Mouse (Mus musculus) intestine, embryonic 16.5 days (tissue): ENCODE measurements around the gene Rgs3. TPM values are rescaled to one million over a fixed set of nuclear protein-coding genes. Genes with fewer than 3 reads are reported as not detected.

Experiments used
- ATAC-seq: fragments of 200-750 bp; cut with Nextera tagmentation; 2 replicates; pipeline ENCODE4 v1.8.0; 2017; ENCODE audit warnings: moderate TSS enrichment, moderate library complexity
- H3K27ac ChIP-seq: fragments of 300-500 bp; sonication (generic); 2 replicates; pipeline ENCODE4 v1.5.1; 2014; ENCODE audit warnings: mild to moderate bottlenecking, low read length
- H3K27me3 ChIP-seq: fragments of 300-500 bp; sonication (generic); replicated peaks from 2 replicates; pipeline ENCODE4 v1.6.1; 2014; ENCODE audit warnings: low read length, control low read depth, mixed read lengths; ENCODE audit not compliant: control insufficient read depth, insufficient read depth
- H3K36me3 ChIP-seq: fragments of 300-500 bp; sonication (generic); 2 replicates; pipeline ENCODE4 v1.6.1; 2014; ENCODE audit warnings: low read length, control low read depth; ENCODE audit not compliant: control insufficient read depth, insufficient read depth
- H3K4me1 ChIP-seq: fragments of 300-500 bp; sonication (generic); 2 replicates; pipeline ENCODE4 v1.6.1; 2014; ENCODE audit warnings: low read length, control low read depth, mixed read lengths; ENCODE audit not compliant: control insufficient read depth, insufficient read depth
- H3K4me2 ChIP-seq: fragments of 300-500 bp; sonication (generic); 2 replicates; pipeline ENCODE4 v1.6.1; 2014; ENCODE audit warnings: low read depth, low read length, control low read depth
- H3K4me3 ChIP-seq: fragments of 300-500 bp; sonication (generic); 2 replicates; pipeline ENCODE4 v1.5.1; 2014; ENCODE audit warnings: mild to moderate bottlenecking, low read length
- H3K9ac ChIP-seq: fragments of 300-500 bp; sonication (generic); 2 replicates; pipeline ENCODE4 v1.6.1; 2014; ENCODE audit warnings: low read depth, low read length
- H3K9me3 ChIP-seq: fragments of 300-500 bp; sonication (generic); 2 replicates; pipeline ENCODE4 v1.6.1; 2016; ENCODE audit warnings: low read length, control low read depth; ENCODE audit not compliant: control insufficient read depth
- WGBS: fragments of 180-500 bp; shearing (Covaris S2); extraction: QIAGEN DNeasy Blood & Tissue Kit; methylation state at CpG from one replicate; pipeline ENCODE4 v1.1.7; 2014; 5-methylcytosine and 5-hydroxymethylcytosine counted together
- polyA plus RNA-seq: library from polyadenylated mRNA; unstranded; fragments of >200 nt; fragmentation: Nextera tagmentation; extraction: Ambion mirVana; gene quantifications from 2 replicates; pipeline ENCODE4 v1.2.1, GENCODE M21; 2015

Rgs3 gene
- polyA plus RNA-seq, 1 experiment from 2014 or later: 47.6 TPM

- Histone ChIP-seq H3K27me3 (no peaks in the 10 kb centered on the region), H3K36me3 (no peaks in the 10 kb centered on the region), H3K4me3 (no peak overlapping the region), H3K9ac (no peak overlapping the region), H3K4me1 (peaks cover 7% of the 10 kb centered on the region), H3K4me2 (no peak overlapping the region), H3K27ac (no peak overlapping the region), H3K9me3 (no peaks in the 10 kb centered on the region)
- ATAC-seq: no peak
- 75% methylated on average over 6 of the region's 6 CpGs for WGBS
These were observed 25.9 kb upstream of the Rgs3 start for GRCm38 (mm10) chr4:62533729-62534128.

GRCm38 (mm10) chr4:62541802-62542201 is 17.8 kb upstream of the Rgs3 start:
- Histone ChIP-seq H3K4me2 (no peak overlapping the region), H3K9ac (no peak overlapping the region), H3K9me3 (no peaks in the 10 kb centered on the region), H3K36me3 (no peaks in the 10 kb centered on the region), H3K4me3 (no peak overlapping the region), H3K27me3 (no peaks in the 10 kb centered on the region), H3K27ac (no peak overlapping the region), H3K4me1 (no peaks in the 10 kb centered on the region)
- ATAC-seq: no peak
- 65% methylated on average over 3 of the region's 3 CpGs for WGBS

GRCm38 (mm10) chr4:62543782-62544181 is 15.9 kb upstream of the Rgs3 start:
- Histone ChIP-seq H3K36me3 (no peaks in the 10 kb centered on the region), H3K27ac (no peak overlapping the region), H3K27me3 (no peaks in the 10 kb centered on the region), H3K4me3 (no peak overlapping the region), H3K9ac (no peak overlapping the region), H3K4me2 (no peak overlapping the region), H3K9me3 (no peaks in the 10 kb centered on the region), H3K4me1 (no peaks in the 10 kb centered on the region)
- WGBS: 79% methylated on average over 6 of the region's 6 CpGs
- no peak for ATAC-seq

- no peaks in the 10 kb centered on the region for H3K4me1 ChIP-seq
- ATAC-seq: no peak
- no peaks in the 10 kb centered on the region for H3K36me3 ChIP-seq
- no peak overlapping the region for H3K4me2 ChIP-seq
- no peaks in the 10 kb centered on the region for H3K9me3 ChIP-seq
- no peaks in the 10 kb centered on the region for H3K27me3 ChIP-seq
- H3K9ac ChIP-seq: no peak overlapping the region
- no peak overlapping the region for H3K27ac ChIP-seq
- H3K4me3 ChIP-seq: no peak overlapping the region
These were observed 14.8 kb upstream of the Rgs3 start for GRCm38 (mm10) chr4:62544801-62545200.

GRCm38 (mm10) chr4:62551966-62552365 is 7.7 kb upstream of the Rgs3 start:
- no peak overlapping the region for H3K4me2 ChIP-seq
- H3K27ac ChIP-seq: no peak overlapping the region
- no peaks in the 10 kb centered on the region for H3K27me3 ChIP-seq
- H3K9me3 ChIP-seq: no peaks in the 10 kb centered on the region
- no peak overlapping the region for H3K4me3 ChIP-seq
- H3K4me1 ChIP-seq: no peaks in the 10 kb centered on the region
- no peak for ATAC-seq
- 77% methylated on average over 7 of the region's 7 CpGs for WGBS
- H3K36me3 ChIP-seq: no peaks in the 10 kb centered on the region
- no peak overlapping the region for H3K9ac ChIP-seq

GRCm38 (mm10) chr4:62557436-62557835 is 2.2 kb upstream of the Rgs3 start:
- H3K9me3 ChIP-seq: no peaks in the 10 kb centered on the region
- H3K9ac ChIP-seq: no peak overlapping the region
- H3K36me3 ChIP-seq: no peaks in the 10 kb centered on the region
- H3K4me2 ChIP-seq: no peak overlapping the region
- no peak overlapping the region for H3K27ac ChIP-seq
- ATAC-seq: no peak
- WGBS: 64% methylated on average over 3 of the region's 3 CpGs
- peaks cover 4% of the 10 kb centered on the region; the same call in 1 of the 2 replicates for H3K27me3 ChIP-seq
- no peak overlapping the region for H3K4me3 ChIP-seq
- H3K4me1 ChIP-seq: no peaks in the 10 kb centered on the region

- H3K27me3 ChIP-seq: peaks cover 4% of the 10 kb centered on the region; the same call in 1 of the 2 replicates
- peak; percentile 51 for ATAC-seq
- H3K27ac ChIP-seq: no peak overlapping the region
- no peaks in the 10 kb centered on the region for H3K36me3 ChIP-seq
- H3K9ac ChIP-seq: no peak overlapping the region
- H3K4me2 ChIP-seq: no peak overlapping the region
- peaks cover under 1% of the 10 kb centered on the region; the same call in 1 of the 2 replicates for H3K4me1 ChIP-seq
- H3K9me3 ChIP-seq: no peaks in the 10 kb centered on the region
- no peak overlapping the region for H3K4me3 ChIP-seq
- 27% methylated on average over 4 of the region's 4 CpGs for WGBS
These were observed 1.4 kb downstream of the Rgs3 start for GRCm38 (mm10) chr4:62560963-62561629.

- H3K4me3 ChIP-seq: no peak overlapping the region
- ATAC-seq: no peak
- H3K9ac ChIP-seq: no peak overlapping the region
- H3K36me3 ChIP-seq: no peaks in the 10 kb centered on the region
- H3K4me1 ChIP-seq: peaks cover 6% of the 10 kb centered on the region
- no peak overlapping the region for H3K4me2 ChIP-seq
- peaks cover 4% of the 10 kb centered on the region; the same call in 1 of the 2 replicates for H3K27me3 ChIP-seq
- no peak overlapping the region for H3K27ac ChIP-seq
- no peaks in the 10 kb centered on the region for H3K9me3 ChIP-seq
- 58% methylated on average over 3 of the region's 3 CpGs for WGBS
These were observed 2.0 kb downstream of the Rgs3 start for GRCm38 (mm10) chr4:62561630-62562001.

GRCm38 (mm10) chr4:62562006-62562405 is 2.4 kb downstream of the Rgs3 start:
- Histone ChIP-seq H3K4me3 (no peak overlapping the region), H3K4me2 (no peak overlapping the region), H3K27me3 (peaks cover 4% of the 10 kb centered on the region; the same call in 1 of the 2 replicates), H3K27ac (no peak overlapping the region), H3K4me1 (peaks cover 6% of the 10 kb centered on the region), H3K9me3 (no peaks in the 10 kb centered on the region), H3K36me3 (no peaks in the 10 kb centered on the region), H3K9ac (no peak overlapping the region)
- 62% methylated on average over 4 of the region's 4 CpGs for WGBS
- no peak for ATAC-seq

- H3K4me1 ChIP-seq: peaks cover 6% of the 10 kb centered on the region
- no peak overlapping the region for H3K9ac ChIP-seq
- no peaks in the 10 kb centered on the region for H3K36me3 ChIP-seq
- WGBS: 41% methylated on average over 4 of the region's 4 CpGs
- no peak overlapping the region for H3K4me2 ChIP-seq
- no peaks in the 10 kb centered on the region for H3K27me3 ChIP-seq
- H3K4me3 ChIP-seq: no peak overlapping the region
- H3K27ac ChIP-seq: no peak overlapping the region
- peak; percentile 78 for ATAC-seq
- H3K9me3 ChIP-seq: no peaks in the 10 kb centered on the region
These were observed 6.9 kb downstream of the Rgs3 start for GRCm38 (mm10) chr4:62566530-62566929.
